Mouse (Mus musculus) liver, embryonic 14.5 days (tissue): ENCODE measurements at regions not wholly inside any gene's neighbourhood (a gene's known extent, or its start where the extent isn't known, plus 50 kb on each side); places are given as distances from the start of the nearest gene placed in this dataset.

Experiments
- CTCF ChIP-seq: IDR thresholded peaks from 2 replicates; pipeline ENCODE4 v1.5.1; 2016; ENCODE audit warnings: antibody characterized with exemption, low read depth, control low read depth
- EP300 ChIP-seq: IDR thresholded peaks from 2 replicates; pipeline ENCODE4 v1.6.1; 2016; ENCODE audit warnings: antibody characterized with exemption, low read depth

DNA sequence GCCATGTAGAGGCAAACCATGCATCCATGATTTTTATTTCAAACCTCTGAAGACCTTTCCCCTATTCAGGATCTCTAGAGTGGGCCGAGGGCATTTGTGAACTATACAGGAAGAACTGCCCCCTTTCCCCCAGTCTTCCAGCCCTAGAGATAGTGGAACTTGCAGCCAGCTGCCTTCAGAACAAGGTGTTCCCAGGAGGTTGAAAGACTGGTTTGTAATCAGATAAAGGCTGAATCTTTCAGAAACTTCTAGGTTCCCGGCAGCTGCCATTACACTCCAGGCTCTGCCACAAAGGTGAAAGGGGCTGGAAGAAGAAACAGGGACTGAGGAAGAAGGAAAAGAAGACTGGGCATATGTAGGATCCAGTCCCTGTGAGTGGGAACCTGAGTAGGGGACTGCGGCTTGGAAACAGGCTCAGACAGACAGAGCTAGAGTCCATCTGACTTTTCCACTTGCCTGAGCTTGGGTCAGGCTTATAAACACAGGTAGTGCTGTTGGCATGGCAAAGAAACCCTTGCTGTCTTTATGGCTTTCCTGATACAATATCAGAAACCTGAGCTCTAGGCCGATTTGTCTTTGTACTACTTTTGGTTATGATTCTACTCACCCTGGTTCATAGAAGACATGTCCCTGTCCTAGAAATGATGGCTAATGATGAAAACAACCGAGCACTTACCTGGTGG lies 1153.9 kb upstream of the A1bg start:
- TF ChIP-seq CTCF (no peak), EP300 (no peak)
